Mouse (Mus musculus) heart, embryonic 11.5 days (tissue): ENCODE results near the gene Pde4b. TPM values are rescaled to one million over a fixed set of nuclear protein-coding genes. Genes with fewer than 3 reads are reported as not detected.

Experiments
- ATAC-seq: fragments of 200-750 bp; cut with Nextera tagmentation; replicated peaks from 2 replicates; pipeline ENCODE4 v1.8.0; 2017; ENCODE audit warnings: moderate library complexity; ENCODE audit not compliant: insufficient number of reproducible peaks, low FRiP score, low TSS enrichment
- H3K27ac ChIP-seq: fragments of 300-500 bp; sonication (generic); 2 replicates; pipeline ENCODE4 v1.5.1; 2014; ENCODE audit warnings: mild to moderate bottlenecking, low read depth, low read length
- H3K27me3 ChIP-seq: fragments of 300-500 bp; sonication (generic); 2 replicates; pipeline ENCODE4 v1.6.1; 2014; ENCODE audit warnings: mild to moderate bottlenecking, low read length, mixed read lengths; ENCODE audit not compliant: control insufficient read depth, insufficient read depth
- H3K36me3 ChIP-seq: fragments of 300-500 bp; sonication (generic); 2 replicates; pipeline ENCODE4 v1.6.1; 2014; ENCODE audit warnings: mild to moderate bottlenecking, low read length, moderate library complexity, mixed read lengths; ENCODE audit not compliant: control insufficient read depth, insufficient read depth
- H3K4me1 ChIP-seq: fragments of 300-500 bp; sonication (generic); 2 replicates; pipeline ENCODE4 v1.6.1; 2014; ENCODE audit warnings: low read length; ENCODE audit not compliant: control insufficient read depth, insufficient read depth
- H3K4me2 ChIP-seq: fragments of 300-500 bp; sonication (generic); 2 replicates; pipeline ENCODE4 v1.6.1; 2014; ENCODE audit warnings: mild to moderate bottlenecking, moderate library complexity
- H3K4me3 ChIP-seq: fragments of 300-500 bp; sonication (generic); 2 replicates; pipeline ENCODE4 v1.5.1; 2014; ENCODE audit warnings: low read depth, low read length
- H3K9ac ChIP-seq: fragments of 300-500 bp; sonication (generic); 2 replicates; pipeline ENCODE4 v1.6.1; 2014; ENCODE audit warnings: mild to moderate bottlenecking, low read depth, low read length, moderate library complexity
- H3K9me3 ChIP-seq: fragments of 300-500 bp; sonication (generic); replicated peaks from 2 replicates; pipeline ENCODE4 v1.6.1; 2016; ENCODE audit warnings: low read length; ENCODE audit not compliant: control insufficient read depth
- WGBS: fragments of 180-500 bp; shearing (Covaris S2); extraction: QIAGEN DNeasy Blood & Tissue Kit; methylation state at CpG from one replicate; pipeline ENCODE4 v1.1.7; 2014; ENCODE audit not compliant: insufficient replicate concordance; 5-methylcytosine and 5-hydroxymethylcytosine counted together
- polyA plus RNA-seq: library from polyadenylated mRNA; unstranded; fragments of >200 nt; fragmentation: Nextera tagmentation; extraction: Ambion mirVana; gene quantifications from 2 replicates; pipeline ENCODE4 v1.2.1, GENCODE M21; 2014

Gene Pde4b
- polyA plus RNA-seq, 1 experiment from 2014 or later, result 23.9 TPM

GRCm38 (mm10) chr4:102478104-102478503 is 390.8 kb downstream of the Pde4b start:
- Histone ChIP-seq H3K9me3 (no peaks in the 10 kb centered on the region), H3K4me3 (no peak overlapping the region), H3K9ac (no peak overlapping the region), H3K4me2 (no peak overlapping the region), H3K27me3 (no peaks in the 10 kb centered on the region), H3K27ac (no peak overlapping the region), H3K36me3 (no peaks in the 10 kb centered on the region), H3K4me1 (no peaks in the 10 kb centered on the region; the same call in 1 of the 2 replicates)
- ATAC-seq, result no peak
- 65% methylated on average over 3 of the region's 3 CpGs for WGBS

- 72% methylated on average over 7 of the region's 7 CpGs for WGBS
- Histone ChIP-seq H3K4me2 (no peak overlapping the region), H3K4me1 (no peaks in the 10 kb centered on the region; the same call in 1 of the 2 replicates), H3K9ac (no peak overlapping the region), H3K4me3 (no peak overlapping the region), H3K9me3 (no peaks in the 10 kb centered on the region), H3K27me3 (no peaks in the 10 kb centered on the region), H3K36me3 (no peaks in the 10 kb centered on the region), H3K27ac (no peak overlapping the region)
- no peak for ATAC-seq
Observed at GRCm38 (mm10) chr4:102478860-102479259, 391.5 kb downstream of the Pde4b start.

DNA sequence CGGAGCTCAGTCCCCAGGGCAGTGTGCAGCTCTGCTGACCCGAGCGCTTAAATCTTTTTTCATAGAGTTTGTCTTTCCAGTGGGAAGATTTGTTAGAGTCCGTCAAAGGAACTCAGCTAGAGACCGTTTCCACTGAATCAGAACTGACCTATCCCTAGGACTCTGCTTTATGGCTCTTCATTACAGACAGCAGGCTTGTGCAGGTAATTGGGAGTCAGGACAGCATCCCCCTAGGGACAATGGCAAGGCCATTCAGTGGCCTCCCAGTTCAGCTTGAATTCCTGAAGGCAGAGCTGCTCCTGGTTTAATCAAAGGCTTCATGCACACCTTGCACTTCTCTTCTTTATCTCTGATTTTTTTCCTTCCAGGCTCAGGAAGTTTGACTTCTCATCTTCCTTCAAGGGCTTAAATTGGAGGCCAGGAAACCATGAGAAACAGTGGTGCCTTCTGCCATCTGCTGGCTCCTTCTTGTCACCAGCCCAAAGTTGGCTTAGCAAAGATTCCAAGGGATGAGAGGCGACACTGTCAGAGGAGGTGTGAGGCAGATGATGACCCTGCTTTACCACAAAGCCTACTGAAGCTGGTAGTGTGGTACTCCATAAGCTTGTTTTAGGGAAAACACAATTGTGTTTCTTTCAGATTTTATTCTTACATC is 393.6 kb downstream of the Pde4b start:
- no peak for ATAC-seq
- H3K9ac ChIP-seq, result no peak overlapping the region
- WGBS, result 74% methylated on average over 6 of the region's 6 CpGs

GRCm38 (mm10) chr4:102483354-102484018 is 396.1 kb downstream of the Pde4b start:
- Histone ChIP-seq H3K9me3 (no peaks in the 10 kb centered on the region), H3K4me2 (no peak overlapping the region), H3K4me3 (no peak overlapping the region), H3K9ac (no peak overlapping the region), H3K4me1 (peaks cover 8% of the 10 kb centered on the region), H3K36me3 (no peaks in the 10 kb centered on the region), H3K27ac (no peak overlapping the region), H3K27me3 (no peaks in the 10 kb centered on the region)
- no peak for ATAC-seq
- WGBS, result 63% methylated on average over 7 of the region's 7 CpGs

More for the DNA sequence above, 393.6 kb downstream of the Pde4b start:
- H3K4me2 ChIP-seq, result no peak overlapping the region
- peaks cover under 1% of the 10 kb centered on the region for H3K4me1 ChIP-seq
- H3K27ac ChIP-seq, result no peak overlapping the region
- H3K36me3 ChIP-seq, result no peaks in the 10 kb centered on the region
- H3K27me3 ChIP-seq, result no peaks in the 10 kb centered on the region
- no peak overlapping the region for H3K4me3 ChIP-seq
- H3K9me3 ChIP-seq, result no peaks in the 10 kb centered on the region

GRCm38 (mm10) chr4:102484738-102485137 is 397.4 kb downstream of the Pde4b start:
- H3K9ac ChIP-seq, result no peak overlapping the region
- 86% methylated on average over 2 of the region's 2 CpGs for WGBS
- no peak overlapping the region for H3K4me3 ChIP-seq
- no peak overlapping the region for H3K4me2 ChIP-seq
- no peaks in the 10 kb centered on the region for H3K36me3 ChIP-seq
- H3K27me3 ChIP-seq, result no peaks in the 10 kb centered on the region
- no peaks in the 10 kb centered on the region for H3K9me3 ChIP-seq
- H3K27ac ChIP-seq, result no peak overlapping the region
- peaks cover 8% of the 10 kb centered on the region for H3K4me1 ChIP-seq
- no peak for ATAC-seq

GRCm38 (mm10) chr4:102486134-102486920 is 399.0 kb downstream of the Pde4b start:
- ATAC-seq, result no peak
- H3K27ac ChIP-seq, result no peak overlapping the region
- H3K4me3 ChIP-seq, result no peak overlapping the region

DNA sequence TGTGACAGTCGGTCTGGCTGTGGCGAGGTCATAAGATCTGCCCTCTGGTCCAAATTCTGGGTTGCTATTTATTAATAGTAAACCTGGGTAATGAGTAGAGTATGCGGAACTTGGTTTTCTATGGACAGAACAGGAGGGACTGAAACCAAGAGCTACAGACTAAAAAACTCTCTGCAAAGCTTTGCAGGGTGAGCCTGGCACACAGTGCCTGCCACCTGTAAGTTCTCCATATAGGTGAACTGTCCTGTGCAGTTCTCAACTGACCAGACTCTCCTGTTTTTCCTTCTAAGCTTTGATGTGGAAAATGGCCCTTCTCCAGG is 399.5 kb downstream of the Pde4b start:
- WGBS, result 69% methylated on average over 3 of the region's 3 CpGs
- H3K9me3 ChIP-seq, result no peaks in the 10 kb centered on the region
- no peak overlapping the region for H3K9ac ChIP-seq
- H3K27me3 ChIP-seq, result no peaks in the 10 kb centered on the region
- no peak for ATAC-seq
- no peak overlapping the region for H3K27ac ChIP-seq
- H3K4me2 ChIP-seq, result no peak overlapping the region
- H3K4me1 ChIP-seq, result peaks cover 8% of the 10 kb centered on the region
- no peaks in the 10 kb centered on the region for H3K36me3 ChIP-seq
- H3K4me3 ChIP-seq, result no peak overlapping the region

More at GRCm38 (mm10) chr4:102486134-102486920, 399.0 kb downstream of the Pde4b start:
- Histone ChIP-seq H3K27me3 (no peaks in the 10 kb centered on the region), H3K36me3 (no peaks in the 10 kb centered on the region), H3K4me1 (peaks cover 8% of the 10 kb centered on the region), H3K9me3 (no peaks in the 10 kb centered on the region), H3K4me2 (no peak overlapping the region), H3K9ac (no peak overlapping the region)
- WGBS, result 45% methylated on average over 4 of the region's 4 CpGs

DNA sequence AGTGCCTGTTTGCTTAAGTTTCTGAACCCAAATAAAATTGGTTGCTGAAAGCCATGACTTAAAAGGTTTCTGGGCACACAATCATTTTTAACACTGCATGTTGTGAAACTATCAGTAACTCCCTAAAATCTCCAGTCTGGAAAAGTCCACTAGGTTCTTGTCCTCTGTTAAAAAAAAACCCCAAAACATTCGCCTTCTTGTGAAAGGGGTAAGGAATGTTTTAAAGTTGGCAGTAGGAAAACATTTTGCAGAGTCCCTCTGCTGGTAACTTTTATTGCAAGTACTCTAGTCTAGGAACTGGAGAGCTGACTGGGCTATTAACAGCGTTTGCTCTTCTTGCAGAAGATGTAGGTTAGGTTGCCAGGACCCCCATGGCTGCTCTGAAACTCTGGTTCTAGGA is 400.7 kb downstream of the Pde4b start:
- no peak overlapping the region for H3K27ac ChIP-seq
- no peak overlapping the region for H3K9ac ChIP-seq
- peaks cover 8% of the 10 kb centered on the region for H3K4me1 ChIP-seq
- H3K36me3 ChIP-seq, result no peaks in the 10 kb centered on the region
- ATAC-seq, result no peak
- no peak overlapping the region for H3K4me2 ChIP-seq
- no peaks in the 10 kb centered on the region for H3K9me3 ChIP-seq
- H3K27me3 ChIP-seq, result no peaks in the 10 kb centered on the region
- H3K4me3 ChIP-seq, result no peak overlapping the region
- WGBS, result 42% methylated on average over 2 of the region's 2 CpGs
